Mouse (Mus musculus): ENCODE results near the gene Paqr3.

DNA sequence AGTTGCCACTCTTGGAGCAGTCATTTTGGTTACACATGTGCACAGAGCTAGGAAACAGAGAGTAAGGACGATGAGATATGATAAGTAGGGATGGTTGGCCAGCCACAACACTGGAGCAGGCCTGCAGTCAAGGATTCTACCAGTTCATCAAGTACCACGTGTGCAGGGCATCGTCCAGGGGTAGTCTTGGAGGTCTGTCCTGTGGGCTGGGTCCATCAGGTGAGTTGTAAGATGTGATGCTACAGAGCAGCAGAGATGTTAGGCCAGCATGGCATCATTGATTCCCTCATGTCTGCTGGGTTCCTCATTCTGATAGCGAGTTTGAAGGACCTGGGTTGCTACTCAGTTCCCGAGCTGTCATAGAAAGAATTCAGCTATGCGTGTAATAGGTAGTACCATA is 26.3 kb downstream of the Paqr3 start:
- TF ChIP-seq CTCF (IDR thresholded peaks at IDR 0.05; ENCODE audit: borderline replicate concordance, insufficient read depth, low read depth, low read length) = no peak
- TF ChIP-seq POLR2A (IDR thresholded peaks at IDR 0.05; ENCODE audit: borderline replicate concordance, insufficient read depth, low read length) = no peak

All from cerebellum, adult 2 months (tissue).